Mouse (Mus musculus): ENCODE measurements around the gene Olfr110.
"Not testable (repeated sequence)": the region's sequence is repeated elsewhere in the genome, so short reads cannot be mapped to it uniquely, and the experiment has no call there.

Gene Olfr110

GRCm38 (mm10) chr17:37491930-37492518 is at the start of gene Olfr110:
Gene Olfr110 (plus strand): TSS chr17:37492468.
- DNase-seq (ENCODE audit: low spot score in 2 of 2): no peak

GRCm38 (mm10) chr17:37445180-37445579 is 47.1 kb upstream of the Olfr110 start, which contains the start of gene Olfr108:
Gene Olfr108 (plus strand): TSS chr17:37445480.
- no peak for DNase-seq (ENCODE audit: low spot score in 2 of 2)

- no peak for DNase-seq (ENCODE audit: low spot score in 2 of 2)
These were observed 33.7 kb upstream of the Olfr110 start, which contains the start of gene Olfr109 for GRCm38 (mm10) chr17:37458616-37459015. Gene Olfr109 (plus strand): TSS chr17:37458916.

GRCm38 (mm10) chr17:37483452-37483851 is 8.8 kb upstream of the Olfr110 start, which contains the start of gene H2-M2:
Gene H2-M2 (minus strand): TSS chr17:37483552.
- no peak for DNase-seq (ENCODE audit: low spot score in 2 of 2)

GRCm38 (mm10) chr17:37507730-37508129 is 15.5 kb downstream of the Olfr110 start, which contains the start of gene Olfr111:
Gene Olfr111 (plus strand): TSS chr17:37508030.
- DNase-seq (ENCODE audit: low spot score in 2 of 2): no peak

GRCm38 (mm10) chr17:37524612-37525011 is 32.3 kb downstream of the Olfr110 start:
- DNase-seq (ENCODE audit: low spot score in 2 of 2): not testable (repeated sequence)

- not testable (repeated sequence) for DNase-seq (ENCODE audit: low spot score in 2 of 2)
These were observed 33.2 kb downstream of the Olfr110 start for GRCm38 (mm10) chr17:37525427-37525826.

- no peak for DNase-seq (ENCODE audit: low spot score in 2 of 2)
These were observed 42.9 kb downstream of the Olfr110 start for GRCm38 (mm10) chr17:37535173-37535572.

GRCm38 (mm10) chr17:37538416-37538815 is 46.1 kb downstream of the Olfr110 start:
- not testable (repeated sequence) for DNase-seq (ENCODE audit: low spot score in 2 of 2)

GRCm38 (mm10) chr17:37541454-37542119 is 49.3 kb downstream of the Olfr110 start:
- DNase-seq (ENCODE audit: low spot score in 2 of 2): no peak

GRCm38 (mm10) chr17:37543800-37544435 is 51.6 kb downstream of the Olfr110 start:
- no peak for DNase-seq (ENCODE audit: low spot score in 2 of 2)
